Mouse (Mus musculus) limb, embryonic 11.5 days (tissue): Measurements from ENCODE around the gene Rabl2. TPM values are rescaled to one million over a fixed set of nuclear protein-coding genes. Genes with fewer than 3 reads are reported as not detected.
A peak's percentile ranks its signal among the peaks of the same experiment; 100 is the strongest.

ENCODE experiments used
- ATAC-seq: fragments of 200-750 bp; cut with Nextera tagmentation; 2 replicates; pipeline ENCODE4 v1.8.0; 2017; ENCODE audit warnings: low read depth; ENCODE audit not compliant: insufficient number of reproducible peaks, low FRiP score, low TSS enrichment
- DNase-seq: peaks from one replicate; pipeline ENCODE4 v3.0.0-alpha.2; 2015; ENCODE audit warnings: low spot score
- H3K27ac ChIP-seq: fragments of 300-500 bp; sonication (generic); replicated peaks from 2 replicates; pipeline ENCODE4 v1.5.1; 2014; ENCODE audit warnings: low read depth, mild to moderate bottlenecking, low read length
- H3K27me3 ChIP-seq: fragments of 300-500 bp; sonication (generic); 2 replicates; pipeline ENCODE4 v1.6.1; 2014; ENCODE audit warnings: mild to moderate bottlenecking, low read length, mixed read lengths; ENCODE audit not compliant: control insufficient read depth, insufficient read depth
- H3K36me3 ChIP-seq: fragments of 300-500 bp; sonication (generic); 2 replicates; pipeline ENCODE4 v1.6.1; 2014; ENCODE audit warnings: mild to moderate bottlenecking, low read length, moderate library complexity, mixed read lengths; ENCODE audit not compliant: control insufficient read depth, insufficient read depth
- H3K4me1 ChIP-seq: fragments of 300-500 bp; sonication (generic); 2 replicates; pipeline ENCODE4 v1.6.1; 2014; ENCODE audit warnings: low read length, mixed read lengths; ENCODE audit not compliant: control insufficient read depth, insufficient read depth
- H3K4me2 ChIP-seq: fragments of 300-500 bp; sonication (generic); 2 replicates; pipeline ENCODE4 v1.6.1; 2014; ENCODE audit warnings: low read depth, mild to moderate bottlenecking, moderate library complexity; ENCODE audit not compliant: severe bottlenecking
- H3K4me3 ChIP-seq: fragments of 300-500 bp; sonication (generic); 2 replicates; pipeline ENCODE4 v1.5.1; 2014; ENCODE audit warnings: low read depth, low read length
- H3K9ac ChIP-seq: fragments of 300-500 bp; sonication (generic); 2 replicates; pipeline ENCODE4 v1.6.1; 2014; ENCODE audit warnings: mild to moderate bottlenecking, low read length
- H3K9me3 ChIP-seq: fragments of 300-500 bp; sonication (generic); 2 replicates; pipeline ENCODE4 v1.6.1; 2016; ENCODE audit warnings: low read length; ENCODE audit not compliant: control insufficient read depth
- WGBS: fragments of 180-500 bp; shearing (Covaris S2); extraction: QIAGEN DNeasy Blood & Tissue Kit; methylation state at CpG from one replicate; pipeline ENCODE4 v1.1.7; 2014; 5-methylcytosine and 5-hydroxymethylcytosine counted together
- polyA plus RNA-seq: library from polyadenylated mRNA; unstranded; fragments of >200 nt; fragmentation: Nextera tagmentation; extraction: Ambion mirVana; gene quantifications from 2 replicates; pipeline ENCODE4 v1.2.1, GENCODE M21; 2014

The Rabl2 gene
- polyA plus RNA-seq: 66.9 and 70.3 TPM in 2 replicates

GRCm38 (mm10) chr15:89591723-89592455 is at the start of gene Rabl2:
Rabl2 (minus strand) TSS chr15:89591923.
- no peaks in the 10 kb centered on the region for H3K9me3 ChIP-seq
- H3K36me3 ChIP-seq: no peaks in the 10 kb centered on the region
- 0 out of 2 replicates have a peak, but pooled peaks cover 4% of the 10 kb centered on the region for H3K4me1 ChIP-seq
- H3K9ac ChIP-seq: peak within 1 kb of the TSS; percentile 77
- no peak within 1 kb of the TSS for H3K27ac ChIP-seq
- peak within 1 kb of the TSS; percentile 81 for H3K4me3 ChIP-seq
- H3K27me3 ChIP-seq: no peaks in the 10 kb centered on the region
- WGBS: 1% methylated on average over 35 of the region's 35 CpGs
- ATAC-seq (peak; percentile 94), DNase-seq (peak; percentile 96)
- H3K4me2 ChIP-seq: peak within 1 kb of the TSS; percentile 75

GRCm38 (mm10) chr15:89623626-89623959 is 31.9 kb upstream of the Rabl2 start:
- no peak overlapping the region for H3K4me3 ChIP-seq
- H3K27ac ChIP-seq: no peak overlapping the region
- no peak overlapping the region for H3K9ac ChIP-seq
- DNase-seq: peak; percentile 82
- WGBS: 21% methylated on average over 6 of the region's 6 CpGs
- no peaks in the 10 kb centered on the region for H3K27me3 ChIP-seq
- H3K9me3 ChIP-seq: no peaks in the 10 kb centered on the region
- no peaks in the 10 kb centered on the region for H3K4me1 ChIP-seq
- no peaks in the 10 kb centered on the region for H3K36me3 ChIP-seq
- no peak overlapping the region for H3K4me2 ChIP-seq
- no peak for ATAC-seq

GRCm38 (mm10) chr15:89622959-89623625 is 31.4 kb upstream of the Rabl2 start:
- H3K27ac ChIP-seq: no peak overlapping the region
- 66% methylated on average over 5 of the region's 5 CpGs for WGBS
- ATAC-seq: no peak

GRCm38 (mm10) chr15:89622312-89622958 is 30.7 kb upstream of the Rabl2 start:
- Histone ChIP-seq H3K36me3 (no peaks in the 10 kb centered on the region), H3K9me3 (no peaks in the 10 kb centered on the region), H3K27me3 (no peaks in the 10 kb centered on the region), H3K4me1 (no peaks in the 10 kb centered on the region), H3K27ac (no peak overlapping the region), H3K4me3 (no peak overlapping the region), H3K9ac (no peak overlapping the region), H3K4me2 (no peak overlapping the region)
- ATAC-seq (no peak), DNase-seq (peak; percentile 64)
- 80% methylated on average over 12 of the region's 12 CpGs for WGBS

More at GRCm38 (mm10) chr15:89622959-89623625, 31.4 kb upstream of the Rabl2 start:
- no peaks in the 10 kb centered on the region for H3K27me3 ChIP-seq
- H3K9ac ChIP-seq: no peak overlapping the region
- no peaks in the 10 kb centered on the region for H3K9me3 ChIP-seq
- no peak overlapping the region for H3K4me2 ChIP-seq
- H3K4me3 ChIP-seq: no peak overlapping the region
- no peak for DNase-seq
- no peaks in the 10 kb centered on the region for H3K36me3 ChIP-seq
- no peaks in the 10 kb centered on the region for H3K4me1 ChIP-seq

GRCm38 (mm10) chr15:89607888-89608287 is 16.2 kb upstream of the Rabl2 start:
- no peak overlapping the region for H3K27ac ChIP-seq
- no peak overlapping the region for H3K4me3 ChIP-seq
- no peak for ATAC-seq
- H3K27me3 ChIP-seq: no peaks in the 10 kb centered on the region
- H3K4me1 ChIP-seq: no peaks in the 10 kb centered on the region
- no peak overlapping the region for H3K4me2 ChIP-seq
- no peaks in the 10 kb centered on the region for H3K9me3 ChIP-seq
- H3K9ac ChIP-seq: no peak overlapping the region
- 86% methylated on average over 9 of the region's 9 CpGs for WGBS
- no peak for DNase-seq
- no peaks in the 10 kb centered on the region for H3K36me3 ChIP-seq

GRCm38 (mm10) chr15:89607480-89607879 is 15.8 kb upstream of the Rabl2 start:
- no peaks in the 10 kb centered on the region for H3K9me3 ChIP-seq
- WGBS: 83% methylated on average over 8 of the region's 8 CpGs

GRCm38 (mm10) chr15:89605822-89606570 is 14.3 kb upstream of the Rabl2 start:
- H3K4me3 ChIP-seq: no peak overlapping the region

More at GRCm38 (mm10) chr15:89607480-89607879, 15.8 kb upstream of the Rabl2 start:
- Histone ChIP-seq H3K4me2 (no peak overlapping the region), H3K4me3 (no peak overlapping the region), H3K27ac (no peak overlapping the region), H3K27me3 (no peaks in the 10 kb centered on the region), H3K9ac (no peak overlapping the region), H3K4me1 (no peaks in the 10 kb centered on the region), H3K36me3 (no peaks in the 10 kb centered on the region)
- ATAC-seq: no peak
- no peak for DNase-seq

GRCm38 (mm10) chr15:89592548-89592947 is 825 bp upstream of the Rabl2 start:
- H3K9ac ChIP-seq: no peak overlapping the region
- peak overlapping the region; percentile 81 for H3K4me3 ChIP-seq
- 39% methylated on average over 4 of the region's 4 CpGs for WGBS
- H3K4me1 ChIP-seq: 0 out of 2 replicates have a peak, but pooled peaks cover 4% of the 10 kb centered on the region
- peak overlapping the region; percentile 75 for H3K4me2 ChIP-seq
- H3K9me3 ChIP-seq: no peaks in the 10 kb centered on the region
- H3K36me3 ChIP-seq: no peaks in the 10 kb centered on the region
- no peak overlapping the region for H3K27ac ChIP-seq
- H3K27me3 ChIP-seq: no peaks in the 10 kb centered on the region
- peak; percentile 1; the same call in 1 of the 2 replicates for ATAC-seq
- no peak for DNase-seq

More at GRCm38 (mm10) chr15:89605822-89606570, 14.3 kb upstream of the Rabl2 start:
- ATAC-seq: no peak
- no peak overlapping the region for H3K27ac ChIP-seq
- H3K9me3 ChIP-seq: no peaks in the 10 kb centered on the region
- H3K9ac ChIP-seq: no peak overlapping the region
- H3K4me2 ChIP-seq: no peak overlapping the region
- no peaks in the 10 kb centered on the region for H3K36me3 ChIP-seq
- no peaks in the 10 kb centered on the region for H3K4me1 ChIP-seq
- no peak for DNase-seq
- WGBS: 83% methylated on average over 12 of the region's 12 CpGs
- no peaks in the 10 kb centered on the region for H3K27me3 ChIP-seq
